Mouse (Mus musculus) small intestine, adult 2 months (tissue): ENCODE measurements around the gene Ercc5.

Experiments
- CTCF ChIP-seq: fragments of 200-500 bp; IDR thresholded peaks from 2 replicates; pipeline ENCODE4 v1.5.1; 2012; ENCODE audit warnings: low read depth, mild to moderate bottlenecking, control low read depth, inconsistent platforms, low read length, moderate library complexity, mixed read lengths; ENCODE audit not compliant: insufficient replicate concordance, insufficient read length; ENCODE audit errors: extremely low read depth
- POLR2A ChIP-seq: fragments of 200-500 bp; IDR thresholded peaks from 2 replicates; pipeline ENCODE4 v1.6.1; 2012; ENCODE audit warnings: low read depth, mild to moderate bottlenecking, control low read depth, inconsistent platforms, low read length, moderate library complexity

DNA sequence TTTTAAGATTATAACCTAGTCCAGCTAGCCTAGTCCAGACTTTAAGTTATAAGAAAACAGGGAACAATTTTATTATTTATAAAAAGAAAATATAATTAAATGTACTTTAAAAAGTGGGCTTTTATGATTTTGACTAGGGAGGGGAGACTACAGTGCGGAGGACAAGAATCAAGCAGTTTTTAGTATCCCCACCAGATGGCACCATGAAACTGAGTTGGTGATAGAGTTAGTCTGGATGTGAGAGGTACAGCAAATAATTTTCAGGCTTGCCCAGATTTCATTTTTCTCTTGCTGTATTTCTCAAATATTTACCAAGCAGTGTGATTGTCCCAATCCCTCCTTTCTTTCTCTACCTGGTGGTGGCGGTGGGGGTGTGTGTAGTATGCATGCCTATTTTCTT lies 81.5 kb downstream of the Ercc5 start:
- TF ChIP-seq CTCF (no peak), POLR2A (no peak)
